Mouse (Mus musculus): ENCODE measurements at regions not wholly inside any gene's neighbourhood (a gene's known extent, or its start where the extent isn't known, plus 50 kb on each side); places are given as distances from the start of the nearest gene placed in this dataset.

GRCm38 (mm10) chr1:125284693-125285092 lies 150.8 kb downstream of the Actr3 start:
- no peaks in the 10 kb centered on the region for H3K4me1 ChIP-seq (ENCODE audit: control insufficient read depth, insufficient read depth)
- no peak for ATAC-seq (ENCODE audit: insufficient read depth, low read depth)

GRCm38 (mm10) chr1:125273752-125274151 lies 161.8 kb downstream of the Actr3 start:
- Histone ChIP-seq H3K27me3 (ENCODE audit: control insufficient read depth, insufficient read depth, low read length) (no peaks in the 10 kb centered on the region), H3K27ac (ENCODE audit: low read depth) (no peak overlapping the region), H3K9ac (replicated peaks; ENCODE audit: low read depth, low read length) (no peak overlapping the region), H3K4me1 (ENCODE audit: control insufficient read depth, insufficient read depth) (no peaks in the 10 kb centered on the region), H3K9me3 (replicated peaks; ENCODE audit: control insufficient read depth, low read length) (no peaks in the 10 kb centered on the region), H3K4me3 (ENCODE audit: low read depth, low read length) (no peak overlapping the region), H3K4me2 (ENCODE audit: low read depth, low read length) (no peak overlapping the region), H3K36me3 (replicated peaks; ENCODE audit: control insufficient read depth, insufficient read depth, low read length) (no peaks in the 10 kb centered on the region)
- TF ChIP-seq CTCF (IDR thresholded peaks at IDR 0.05; ENCODE audit: low read depth): no peak
- TF ChIP-seq EP300 (IDR thresholded peaks at IDR 0.05; ENCODE audit: low read depth): no peak
- no peak for ATAC-seq (ENCODE audit: insufficient read depth, low read depth)
- WGBS: 71% methylated on average over 2 of the region's 2 CpGs
- DNase-seq (ENCODE audit: low spot score): no peak

More at GRCm38 (mm10) chr1:125284693-125285092, 150.8 kb downstream of the Actr3 start:
- Histone ChIP-seq H3K4me2 (ENCODE audit: low read depth, low read length) (no peak overlapping the region), H3K9me3 (replicated peaks; ENCODE audit: control insufficient read depth, low read length) (no peaks in the 10 kb centered on the region), H3K4me3 (ENCODE audit: low read depth, low read length) (no peak overlapping the region), H3K9ac (replicated peaks; ENCODE audit: low read depth, low read length) (no peak overlapping the region), H3K36me3 (replicated peaks; ENCODE audit: control insufficient read depth, insufficient read depth, low read length) (no peaks in the 10 kb centered on the region), H3K27ac (ENCODE audit: low read depth) (no peak overlapping the region), H3K27me3 (ENCODE audit: control insufficient read depth, insufficient read depth, low read length) (no peaks in the 10 kb centered on the region)
- no peak for TF ChIP-seq EP300 (IDR thresholded peaks at IDR 0.05; ENCODE audit: low read depth)
- no peak for TF ChIP-seq CTCF (IDR thresholded peaks at IDR 0.05; ENCODE audit: low read depth)
- no peak for DNase-seq (ENCODE audit: low spot score)
- WGBS: 52% methylated on average over 2 of the region's 2 CpGs

- no peak for TF ChIP-seq CTCF (IDR thresholded peaks at IDR 0.05; ENCODE audit: low read depth)
- TF ChIP-seq EP300 (IDR thresholded peaks at IDR 0.05; ENCODE audit: low read depth): no peak
- Histone ChIP-seq H3K9ac (replicated peaks; ENCODE audit: low read depth, low read length) (no peak overlapping the region), H3K9me3 (replicated peaks; ENCODE audit: control insufficient read depth, low read length) (no peaks in the 10 kb centered on the region), H3K4me2 (ENCODE audit: low read depth, low read length) (no peak overlapping the region), H3K4me3 (ENCODE audit: low read depth, low read length) (no peak overlapping the region), H3K27me3 (ENCODE audit: control insufficient read depth, insufficient read depth, low read length) (no peaks in the 10 kb centered on the region), H3K36me3 (replicated peaks; ENCODE audit: control insufficient read depth, insufficient read depth, low read length) (no peaks in the 10 kb centered on the region), H3K4me1 (ENCODE audit: control insufficient read depth, insufficient read depth) (no peaks in the 10 kb centered on the region), H3K27ac (ENCODE audit: low read depth) (no peak overlapping the region)
- DNase-seq (ENCODE audit: low spot score) (no peak), ATAC-seq (ENCODE audit: insufficient read depth, low read depth) (no peak)
- WGBS: 52% methylated on average over 6 of the region's 6 CpGs
These were observed 171.8 kb downstream of the Actr3 start for GRCm38 (mm10) chr1:125263684-125264083.

GRCm38 (mm10) chr1:125263068-125263467 lies 172.5 kb downstream of the Actr3 start:
- no peak for ATAC-seq (ENCODE audit: insufficient read depth, low read depth)
- Histone ChIP-seq H3K9me3 (replicated peaks; ENCODE audit: control insufficient read depth, low read length) (no peaks in the 10 kb centered on the region), H3K4me1 (ENCODE audit: control insufficient read depth, insufficient read depth) (no peaks in the 10 kb centered on the region), H3K36me3 (replicated peaks; ENCODE audit: control insufficient read depth, insufficient read depth, low read length) (no peaks in the 10 kb centered on the region), H3K4me2 (ENCODE audit: low read depth, low read length) (no peak overlapping the region), H3K9ac (replicated peaks; ENCODE audit: low read depth, low read length) (no peak overlapping the region), H3K27me3 (ENCODE audit: control insufficient read depth, insufficient read depth, low read length) (no peaks in the 10 kb centered on the region), H3K4me3 (ENCODE audit: low read depth, low read length) (no peak overlapping the region), H3K27ac (ENCODE audit: low read depth) (no peak overlapping the region)
- WGBS: 71% methylated on average over 6 of the region's 6 CpGs
- DNase-seq (ENCODE audit: low spot score): no peak
- TF ChIP-seq CTCF (IDR thresholded peaks at IDR 0.05; ENCODE audit: low read depth) (no peak), EP300 (IDR thresholded peaks at IDR 0.05; ENCODE audit: low read depth) (no peak)

- Histone ChIP-seq H3K36me3 (replicated peaks; ENCODE audit: control insufficient read depth, insufficient read depth, low read length) (no peaks in the 10 kb centered on the region), H3K27ac (ENCODE audit: low read depth) (no peak overlapping the region), H3K27me3 (ENCODE audit: control insufficient read depth, insufficient read depth, low read length) (no peaks in the 10 kb centered on the region), H3K4me1 (ENCODE audit: control insufficient read depth, insufficient read depth) (no peaks in the 10 kb centered on the region), H3K4me3 (ENCODE audit: low read depth, low read length) (no peak overlapping the region), H3K9ac (replicated peaks; ENCODE audit: low read depth, low read length) (no peak overlapping the region), H3K4me2 (ENCODE audit: low read depth, low read length) (no peak overlapping the region), H3K9me3 (replicated peaks; ENCODE audit: control insufficient read depth, low read length) (0 out of 2 replicates have a peak, but pooled peaks cover 4% of the 10 kb centered on the region)
- ATAC-seq (ENCODE audit: insufficient read depth, low read depth) (no peak), DNase-seq (ENCODE audit: low spot score) (no peak)
- TF ChIP-seq EP300 (IDR thresholded peaks at IDR 0.05; ENCODE audit: low read depth) (no peak), CTCF (IDR thresholded peaks at IDR 0.05; ENCODE audit: low read depth) (no peak)
- WGBS: 88% methylated on average over 7 of the region's 7 CpGs
These were observed 193.2 kb downstream of the Actr3 start for GRCm38 (mm10) chr1:125242345-125242744.

- Histone ChIP-seq H3K27me3 (ENCODE audit: control insufficient read depth, insufficient read depth, low read length) (no peaks in the 10 kb centered on the region), H3K4me2 (ENCODE audit: low read depth, low read length) (no peak overlapping the region), H3K36me3 (replicated peaks; ENCODE audit: control insufficient read depth, insufficient read depth, low read length) (no peaks in the 10 kb centered on the region), H3K4me3 (ENCODE audit: low read depth, low read length) (no peak overlapping the region), H3K9ac (replicated peaks; ENCODE audit: low read depth, low read length) (no peak overlapping the region), H3K4me1 (ENCODE audit: control insufficient read depth, insufficient read depth) (no peaks in the 10 kb centered on the region), H3K9me3 (replicated peaks; ENCODE audit: control insufficient read depth, low read length) (peaks cover 4% of the 10 kb centered on the region; the same call in 1 of the 2 replicates), H3K27ac (ENCODE audit: low read depth) (no peak overlapping the region)
- WGBS: 77% methylated on average over 1 of the region's 1 CpGs
- ATAC-seq (ENCODE audit: insufficient read depth, low read depth) (no peak), DNase-seq (ENCODE audit: low spot score) (no peak)
- TF ChIP-seq CTCF (IDR thresholded peaks at IDR 0.05; ENCODE audit: low read depth) (no peak), EP300 (IDR thresholded peaks at IDR 0.05; ENCODE audit: low read depth) (no peak)
These were observed 193.8 kb downstream of the Actr3 start for GRCm38 (mm10) chr1:125241717-125242116.
